Mouse (Mus musculus): ENCODE results near the gene Mtap.

GRCm38 (mm10) chr4:89116006-89116405 lies 20.9 kb upstream of the Mtap start:
- TF ChIP-seq CTCF (IDR thresholded peaks at IDR 0.05; ENCODE audit: insufficient read depth, low read depth, low read length) (no peak), POLR2A (IDR thresholded peaks at IDR 0.05; ENCODE audit: insufficient read depth, low read depth, low read length) (no peak)
